Mouse (Mus musculus): Measurements from ENCODE around the gene Zfp385a.

Zfp385a gene

DNA sequence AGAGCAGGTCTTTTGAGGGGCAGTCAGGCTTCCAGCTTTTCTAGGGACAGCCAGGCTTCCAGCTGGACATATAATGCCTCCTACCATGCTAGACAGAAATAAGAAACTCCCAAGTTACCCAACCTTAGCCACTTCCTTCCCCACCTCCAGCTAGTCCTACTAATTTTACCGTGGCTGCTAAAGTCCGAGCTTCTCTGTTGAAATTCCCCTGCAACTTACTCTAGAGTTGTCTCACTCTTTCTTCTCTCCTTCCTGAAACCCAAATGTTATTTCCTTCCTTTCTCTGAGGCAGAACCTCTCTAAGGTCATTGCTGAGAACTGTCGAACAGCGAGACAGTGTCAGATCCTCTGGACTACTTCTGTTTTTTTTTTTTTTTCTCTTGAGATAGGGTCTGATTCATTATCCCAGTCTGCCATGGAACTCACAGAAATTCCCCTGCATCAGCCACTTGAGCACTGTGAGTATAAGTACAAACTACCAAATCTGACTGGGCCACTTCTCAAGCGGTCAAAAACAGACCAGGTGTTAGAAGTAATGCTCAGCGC lies 29.5 kb downstream of the Zfp385a start, which contains the start of gene Gpr84:
Gene Gpr84 (minus strand): TSS at position 248 of the 546 bp plus-strand sequence.
- no peak for DNase-seq (ENCODE audit: inconsistent age in 2 of 2, low spot score in 1 of 2)

DNA sequence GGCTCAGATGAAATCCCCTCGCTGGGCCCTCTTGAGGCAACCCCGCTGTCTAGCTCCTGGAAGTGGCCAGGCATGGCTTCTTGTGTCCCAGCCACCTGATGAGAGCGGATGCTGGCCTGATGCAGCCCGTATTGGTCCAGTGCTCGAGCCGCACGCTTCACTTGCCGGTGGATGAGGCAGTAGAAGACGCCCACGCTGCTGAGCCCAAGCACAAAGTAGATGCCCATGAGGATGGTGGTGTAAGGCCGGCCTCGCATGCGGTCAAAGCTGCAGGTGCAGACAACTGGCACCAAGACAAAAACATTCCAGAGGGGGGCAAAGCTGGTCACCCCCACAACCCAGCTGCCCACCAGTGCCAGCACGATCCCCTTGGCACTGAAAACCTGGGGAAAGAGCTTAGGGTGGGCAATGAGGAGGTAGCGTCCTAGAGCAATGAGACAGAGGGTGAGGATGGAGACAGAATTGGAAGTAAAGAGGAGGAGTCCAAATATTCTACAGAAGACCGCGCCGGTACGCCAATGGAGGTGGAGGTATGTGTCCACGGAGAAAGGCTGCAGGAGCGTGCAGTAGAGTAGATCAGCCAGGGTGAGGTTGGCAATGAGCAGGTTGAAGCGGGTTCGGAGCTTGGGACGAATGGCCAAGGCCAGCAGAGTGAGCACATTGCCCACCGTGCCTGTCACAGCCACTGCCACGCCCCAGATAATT lies 30.9 kb downstream of the Zfp385a start:
- DNase-seq (ENCODE audit: inconsistent age in 2 of 2, low spot score in 1 of 2) = no peak

DNA sequence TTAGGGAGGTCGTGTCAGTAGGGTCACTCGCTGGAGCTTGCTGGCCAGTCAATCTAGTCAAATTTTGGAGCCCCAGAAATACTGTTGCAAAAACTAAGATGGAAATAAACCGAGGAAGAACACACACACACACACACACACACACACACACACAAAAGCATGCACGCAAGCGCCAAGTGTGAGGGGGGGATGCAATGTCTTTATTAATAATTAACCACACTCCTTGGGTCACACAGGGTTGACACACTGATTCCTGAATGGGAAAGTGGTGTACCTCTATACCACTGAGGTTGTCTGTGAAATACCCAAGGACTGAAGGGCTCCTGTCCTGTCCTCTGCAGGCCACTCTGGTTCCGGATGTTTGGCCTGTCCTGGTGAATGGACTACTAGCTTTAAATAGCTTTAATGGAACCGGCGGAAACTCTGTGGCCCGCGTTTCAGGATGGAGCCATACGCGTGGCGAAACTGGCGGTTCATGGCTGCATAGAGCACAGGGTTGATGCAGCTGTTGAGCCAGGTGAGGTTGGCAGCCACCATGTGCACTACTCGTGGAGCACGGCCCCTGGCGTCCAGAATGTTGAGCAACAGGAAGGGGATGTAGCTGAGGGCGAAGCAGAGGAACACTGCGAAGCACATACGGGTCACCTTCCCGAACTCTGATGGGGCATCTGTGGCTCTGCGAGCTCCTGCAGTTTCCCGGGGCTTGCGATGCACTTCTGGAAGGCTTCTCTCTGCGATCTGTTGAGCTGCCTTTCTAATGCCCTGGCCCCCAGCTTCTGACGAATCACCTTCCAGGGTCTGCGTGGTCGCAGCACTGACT lies 31.6 kb downstream of the Zfp385a start:
- no peak for DNase-seq (ENCODE audit: inconsistent age in 2 of 2, low spot score in 1 of 2)

DNA sequence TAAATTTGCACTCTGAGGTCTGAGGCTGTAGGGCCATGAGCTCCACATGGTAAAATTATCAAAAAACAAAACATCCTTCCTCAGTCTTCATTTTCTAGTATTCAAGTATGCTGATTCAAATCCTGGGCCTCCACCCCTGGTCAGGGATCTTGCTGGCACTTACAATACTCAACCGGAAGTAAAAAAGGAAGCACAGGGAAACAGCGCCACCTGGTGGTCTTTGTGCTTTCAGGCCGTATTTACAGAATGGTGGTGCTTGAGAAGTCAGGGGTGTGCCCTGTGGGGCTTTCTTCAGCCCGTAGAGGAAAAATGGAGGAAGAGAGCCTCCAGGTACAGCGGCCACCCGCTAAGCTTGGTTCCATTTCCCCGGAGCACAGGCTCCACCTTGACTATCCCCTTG lies 32.8 kb downstream of the Zfp385a start:
- peak; percentile 91 to 98 for DNase-seq (ENCODE audit: inconsistent age in 2 of 2, low spot score in 1 of 2)

DNA sequence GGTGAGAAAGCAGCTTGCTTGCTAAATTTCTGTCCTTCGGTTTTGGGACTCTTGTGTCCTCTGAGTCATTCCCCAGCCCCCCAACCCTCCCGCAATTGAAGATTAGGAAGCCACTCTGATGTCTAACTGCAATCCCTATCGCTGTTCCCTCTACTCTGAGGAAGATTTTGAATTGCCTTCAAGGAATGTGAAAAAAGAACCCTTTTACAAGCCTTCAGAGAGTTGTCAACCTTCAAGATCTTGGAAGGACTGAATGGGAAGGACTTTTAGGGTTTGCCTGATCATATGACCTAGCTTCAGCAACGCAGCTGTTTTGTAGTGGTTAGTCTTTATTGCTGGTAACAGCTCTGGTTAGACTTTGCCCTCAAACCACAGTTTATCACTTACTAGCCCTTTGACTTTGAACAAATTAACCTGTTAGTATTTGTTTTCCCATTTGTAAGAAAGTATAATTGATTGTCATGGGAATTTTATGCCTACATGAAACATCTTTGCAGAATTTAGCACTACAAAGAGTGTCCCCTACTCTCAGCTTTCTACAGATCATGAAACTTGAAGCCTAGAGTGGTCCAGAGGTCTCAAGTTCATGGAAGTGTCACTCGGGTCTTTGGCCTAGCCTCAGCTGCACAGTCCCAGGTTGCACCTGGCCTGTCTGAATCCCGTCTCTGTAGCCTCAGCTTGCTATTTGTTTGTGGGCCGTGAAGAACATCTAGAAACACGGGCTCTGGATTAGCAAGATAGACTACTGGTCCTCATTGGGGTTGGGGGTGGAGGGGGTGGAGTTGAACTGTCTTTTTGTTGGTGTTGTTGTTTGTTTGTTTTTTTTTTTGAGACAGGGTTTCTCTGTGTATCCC lies 33.9 kb downstream of the Zfp385a start:
- DNase-seq (ENCODE audit: inconsistent age in 2 of 2, low spot score in 1 of 2) = peak in 1 of 2 experiments; percentile 57

DNA sequence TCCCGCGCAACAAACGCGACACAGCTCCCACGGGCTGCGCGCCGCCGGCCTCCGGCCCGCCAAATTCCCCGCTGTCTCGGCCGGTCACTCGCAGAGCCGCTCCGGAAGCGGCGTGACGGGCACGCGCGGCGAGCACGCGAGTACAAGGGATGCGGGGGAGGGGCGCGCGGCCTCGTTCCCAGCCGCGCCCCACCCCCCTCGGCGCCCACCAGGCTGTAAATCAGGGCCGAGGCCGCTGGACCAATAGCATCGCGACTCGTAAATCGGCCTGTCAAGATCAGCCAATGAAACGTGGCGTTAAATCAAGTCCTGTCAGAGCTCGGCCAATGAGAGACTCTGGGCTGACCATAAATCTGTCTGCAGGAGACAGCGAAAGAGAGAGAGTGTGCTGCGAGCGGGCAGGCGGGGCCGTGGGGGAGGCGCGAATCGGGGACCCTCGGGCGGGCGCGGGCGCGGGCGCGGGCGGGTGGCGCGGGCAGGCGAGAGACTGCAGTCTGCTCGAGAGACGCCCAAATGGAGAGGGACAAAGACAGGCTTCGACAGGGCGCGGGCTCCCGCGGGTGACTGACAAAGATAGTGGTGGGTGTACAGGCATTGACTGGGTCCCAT lies 34.7 kb downstream of the Zfp385a start:
- peak; percentile 96 to 99 for DNase-seq (ENCODE audit: inconsistent age in 2 of 2, low spot score in 1 of 2)

DNA sequence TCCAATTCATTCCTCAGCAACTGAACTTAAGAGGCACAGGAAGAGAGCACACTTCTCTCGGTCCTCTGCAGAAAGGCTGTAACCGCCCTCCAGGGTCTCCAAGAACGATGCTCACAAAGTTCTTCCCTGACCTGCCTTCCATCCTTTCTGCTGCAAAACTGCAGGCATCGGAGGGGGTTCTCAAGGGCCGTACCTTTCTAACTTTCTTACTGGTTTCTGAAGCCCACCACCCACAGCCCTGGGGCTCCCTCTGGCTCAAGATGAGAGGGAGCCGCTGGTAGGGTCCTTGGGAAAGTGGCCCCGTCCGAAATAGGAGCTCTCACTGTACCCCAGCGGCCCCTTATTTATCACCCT lies 35.3 kb downstream of the Zfp385a start:
- no peak for DNase-seq (ENCODE audit: inconsistent age in 2 of 2, low spot score in 1 of 2)

DNA sequence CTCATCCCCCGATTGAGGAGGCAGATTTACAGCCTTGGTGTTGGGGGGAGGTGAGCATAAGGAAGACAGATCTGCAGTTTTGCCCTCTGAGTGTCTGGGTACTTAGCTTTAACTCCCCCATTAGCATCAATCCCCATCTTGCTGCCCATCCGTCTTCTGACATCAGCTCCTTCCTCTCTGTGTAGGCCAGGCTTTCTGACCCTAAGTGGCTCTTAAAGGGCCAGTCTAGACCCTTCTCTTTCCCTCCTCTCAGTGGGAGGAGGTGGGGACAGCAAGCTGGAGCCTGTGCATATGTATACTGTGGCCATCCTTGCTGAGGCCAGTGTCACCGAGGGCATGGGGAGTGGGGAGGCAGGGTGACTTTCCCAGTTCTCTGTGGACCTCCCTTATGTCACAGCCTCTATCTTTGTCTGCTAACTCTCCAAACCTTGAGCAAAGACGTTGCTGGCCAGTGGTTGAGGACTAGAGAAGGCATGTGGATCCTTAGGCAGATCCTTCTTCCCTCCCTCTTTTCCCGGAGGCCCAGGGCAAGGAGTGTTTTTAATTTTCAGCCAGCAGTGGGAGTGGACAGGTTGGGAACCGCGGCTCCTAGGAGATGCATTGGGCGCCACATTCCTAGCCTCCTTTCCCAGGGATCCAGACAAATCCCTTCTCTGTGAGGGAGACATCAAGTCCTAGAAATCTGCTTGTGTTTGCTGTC lies 35.8 kb downstream of the Zfp385a start:
- peak in 1 of 2 experiments; percentile 35 for DNase-seq (ENCODE audit: inconsistent age in 2 of 2, low spot score in 1 of 2)

DNA sequence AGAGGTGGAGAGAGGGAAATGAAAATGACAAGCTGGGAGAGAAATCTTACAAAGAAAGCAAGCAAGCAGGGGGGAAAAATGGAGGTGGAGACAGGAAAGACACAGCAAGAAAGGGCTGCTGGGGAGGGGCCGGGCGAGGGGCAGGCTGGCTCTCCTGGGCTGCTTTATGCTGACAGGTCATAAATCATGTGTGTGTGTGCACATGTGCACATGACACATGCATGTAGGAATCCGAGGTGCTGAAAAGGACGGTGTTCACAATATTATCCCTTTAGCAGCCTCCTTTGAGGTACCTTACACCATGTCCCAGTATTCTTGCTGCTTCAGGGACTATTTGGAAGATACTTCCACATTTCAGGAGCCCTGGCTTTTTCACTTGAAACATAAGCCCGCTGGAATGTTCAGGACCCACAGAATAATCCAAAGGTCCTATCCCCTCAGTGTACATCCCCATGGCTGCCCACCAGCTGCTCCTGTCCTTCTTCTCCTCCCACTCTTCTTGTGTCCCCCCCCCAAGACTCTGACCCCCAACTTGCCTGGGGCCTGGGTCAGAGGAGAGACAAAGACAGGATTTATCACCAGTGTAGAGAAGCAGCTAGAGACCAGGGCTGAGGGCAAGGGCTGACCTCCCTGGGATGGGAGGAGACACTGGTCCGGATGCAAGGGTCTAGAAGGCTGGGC lies 37.4 kb downstream of the Zfp385a start:
- DNase-seq (ENCODE audit: inconsistent age in 2 of 2, low spot score in 1 of 2) = no peak

DNA sequence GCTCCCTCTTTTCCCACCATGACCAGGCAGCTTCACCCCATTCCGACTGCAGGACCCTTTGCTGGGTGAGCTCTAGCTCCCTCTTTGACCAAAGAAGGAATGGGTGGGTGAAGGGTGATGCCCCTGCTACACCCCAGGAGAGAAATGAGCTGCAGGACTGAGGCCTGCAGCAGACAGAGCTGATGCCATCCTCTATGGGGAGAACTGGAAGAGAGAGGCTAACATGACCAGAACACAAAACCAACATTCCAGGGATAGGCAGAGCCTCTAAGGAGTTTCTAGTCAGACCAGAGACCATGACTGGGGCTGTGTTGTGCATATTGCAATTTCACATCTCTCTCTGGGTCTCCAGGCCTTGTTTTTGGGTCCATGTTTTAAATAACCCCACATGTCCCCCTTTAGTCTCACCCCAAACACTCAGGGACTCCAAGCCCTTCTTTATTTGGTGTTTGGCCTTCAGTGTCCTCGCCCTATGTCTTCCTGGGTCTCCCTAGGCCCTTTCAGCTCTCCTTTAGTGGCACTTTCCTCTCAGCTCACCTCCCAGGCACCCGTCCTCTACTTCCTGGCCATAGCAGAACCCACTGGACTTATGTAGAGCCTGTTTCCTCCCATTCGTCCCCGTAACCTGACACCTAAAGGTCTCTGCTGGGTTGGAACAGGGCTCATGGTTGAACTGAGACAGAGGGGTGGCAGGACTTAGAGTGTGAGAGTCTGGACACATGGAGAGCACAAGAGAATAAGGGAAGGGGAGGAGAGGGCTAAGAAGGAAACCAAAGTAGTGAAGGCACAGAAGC lies 38.1 kb downstream of the Zfp385a start:
- no peak for DNase-seq (ENCODE audit: inconsistent age in 2 of 2, low spot score in 1 of 2)

DNA sequence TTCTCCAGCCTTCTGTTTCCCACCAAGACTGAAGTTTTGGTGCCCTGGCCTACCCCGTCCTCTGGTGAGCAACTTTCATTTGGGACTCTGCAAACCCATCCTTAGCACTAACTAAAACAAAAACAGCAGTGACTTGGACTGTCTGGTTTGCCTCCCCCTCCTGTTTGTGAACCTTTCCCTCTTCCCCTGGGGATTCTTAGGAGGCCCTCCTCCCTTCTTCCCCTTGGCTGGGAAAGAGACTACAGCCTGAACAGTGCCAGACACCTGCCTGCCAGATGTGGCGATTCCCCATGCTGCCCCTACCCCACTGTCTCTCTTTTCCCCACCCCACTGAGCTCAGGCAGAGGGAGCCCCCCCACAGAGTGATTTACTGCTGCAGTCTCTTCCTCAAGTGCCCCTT lies 38.8 kb downstream of the Zfp385a start:
- no peak for DNase-seq (ENCODE audit: inconsistent age in 2 of 2, low spot score in 1 of 2)

DNA sequence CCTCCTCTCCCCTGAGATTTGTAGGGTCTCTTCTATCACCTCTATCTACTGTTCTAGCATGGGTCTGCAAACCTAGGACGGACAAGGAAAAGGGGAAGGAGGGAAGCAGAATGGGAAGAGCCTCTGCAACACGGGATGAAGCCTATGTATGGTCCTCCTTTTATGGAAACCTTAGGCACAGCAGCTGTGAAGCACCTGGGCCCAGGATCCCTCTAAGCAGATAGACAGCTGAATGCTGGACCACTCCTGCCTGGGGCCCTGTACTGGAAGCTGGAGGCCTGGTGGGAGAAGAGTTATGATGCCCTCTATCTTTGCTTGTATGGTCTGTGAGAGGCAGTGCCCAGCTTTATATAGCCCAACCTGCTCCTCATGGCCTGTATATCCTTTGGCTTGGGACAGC lies 39.3 kb downstream of the Zfp385a start:
- DNase-seq (ENCODE audit: inconsistent age in 2 of 2, low spot score in 1 of 2) = no peak

DNA sequence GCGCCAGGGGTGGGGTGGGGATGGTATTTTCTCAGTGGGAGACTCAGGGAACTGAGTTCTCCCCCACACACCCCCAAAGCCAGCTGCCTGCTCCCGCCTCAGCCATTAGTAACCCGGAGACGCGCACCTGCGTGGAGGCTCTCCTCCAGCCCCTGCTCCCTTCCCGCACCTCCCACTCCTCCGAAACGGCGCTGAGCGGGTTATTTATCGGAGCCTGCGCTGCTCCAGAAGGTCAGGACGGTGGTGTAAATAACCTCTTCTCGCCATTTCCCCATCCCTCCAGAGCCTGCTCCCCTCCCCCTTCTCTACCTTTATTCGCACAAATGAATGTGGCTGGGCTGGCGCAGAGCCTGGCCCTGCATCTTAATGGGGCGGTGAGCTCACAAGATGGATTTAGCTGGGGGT lies 39.8 kb downstream of the Zfp385a start:
- DNase-seq (ENCODE audit: inconsistent age in 2 of 2, low spot score in 1 of 2) = no peak

DNA sequence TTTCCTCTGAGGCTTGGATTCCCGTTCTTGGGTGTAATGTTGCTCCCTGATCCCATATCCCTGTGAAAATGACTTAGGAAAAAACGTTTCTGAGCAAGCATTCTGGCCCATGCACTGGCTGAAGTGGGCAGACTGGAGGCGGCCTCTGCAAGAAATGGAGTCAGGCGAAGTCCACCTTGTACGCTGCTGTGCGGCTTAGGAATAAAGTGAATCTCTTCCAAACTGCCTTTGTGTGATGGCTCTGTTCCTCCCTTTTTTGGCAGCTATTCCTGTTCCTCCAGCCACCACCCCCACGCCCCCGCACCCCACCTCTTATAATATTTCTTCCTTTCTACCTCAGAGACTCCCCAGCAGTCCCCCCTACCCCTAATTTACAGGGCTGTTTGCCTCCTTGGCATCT lies 40.2 kb downstream of the Zfp385a start:
- no peak for DNase-seq (ENCODE audit: inconsistent age in 2 of 2, low spot score in 1 of 2)

DNA sequence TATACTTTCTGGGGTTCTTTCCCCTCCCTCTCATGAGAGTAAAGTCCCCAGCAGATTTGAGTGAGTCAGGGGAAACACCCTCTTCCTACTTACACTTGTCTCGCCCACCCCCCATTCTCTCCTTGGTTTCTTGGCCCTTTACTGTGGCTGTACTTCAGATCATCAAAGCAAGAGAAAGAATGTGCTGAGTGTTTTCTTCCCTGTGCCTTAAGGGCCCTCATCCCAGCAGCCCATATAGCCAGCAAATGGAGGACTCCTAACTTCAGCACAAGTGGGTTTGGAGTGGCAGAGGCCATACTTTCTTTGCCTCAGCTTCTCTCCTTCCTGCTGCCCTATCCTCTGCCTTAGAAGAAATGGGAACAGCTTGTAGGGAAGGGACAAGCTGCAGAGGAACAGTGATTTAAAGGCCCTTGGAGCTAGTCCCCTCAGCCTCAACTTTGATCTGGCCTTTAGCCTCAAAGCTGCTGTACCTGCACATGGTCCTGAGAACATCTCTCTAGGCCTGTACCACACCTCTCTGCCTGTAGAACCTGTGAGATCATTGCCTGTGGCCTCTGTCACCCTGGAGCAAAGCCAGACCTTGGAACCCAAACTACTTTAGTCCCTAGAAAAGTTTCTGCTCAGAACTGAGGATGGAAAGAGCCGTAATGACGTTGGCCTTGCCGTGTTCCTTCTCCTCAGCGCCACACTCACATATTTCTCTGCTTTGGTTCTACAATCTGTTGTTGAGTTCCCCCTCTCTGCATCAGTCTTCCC lies 40.9 kb downstream of the Zfp385a start:
- DNase-seq (ENCODE audit: inconsistent age in 2 of 2, low spot score in 1 of 2) = peak; percentile 39 to 74

DNA sequence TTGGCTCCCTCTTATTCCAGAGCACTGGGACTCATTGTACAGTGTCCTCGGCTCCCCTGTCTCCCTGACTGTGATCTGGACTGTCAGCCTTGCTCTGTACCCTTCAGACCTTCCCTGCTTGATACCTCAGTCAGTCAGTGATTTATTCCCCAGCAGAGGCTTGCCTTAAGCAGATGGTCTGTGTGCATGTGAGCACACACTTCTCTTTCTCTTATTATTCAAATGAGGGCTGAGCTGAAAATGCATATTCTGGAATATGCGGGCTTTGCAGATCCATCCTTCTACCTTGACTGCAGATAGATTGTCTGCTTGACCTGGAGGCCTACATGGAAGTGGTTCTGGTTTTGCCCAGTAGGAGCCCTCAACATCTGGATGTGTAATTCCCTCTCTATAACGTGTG lies 41.9 kb downstream of the Zfp385a start:
- DNase-seq (ENCODE audit: inconsistent age in 2 of 2, low spot score in 1 of 2) = no peak

DNA sequence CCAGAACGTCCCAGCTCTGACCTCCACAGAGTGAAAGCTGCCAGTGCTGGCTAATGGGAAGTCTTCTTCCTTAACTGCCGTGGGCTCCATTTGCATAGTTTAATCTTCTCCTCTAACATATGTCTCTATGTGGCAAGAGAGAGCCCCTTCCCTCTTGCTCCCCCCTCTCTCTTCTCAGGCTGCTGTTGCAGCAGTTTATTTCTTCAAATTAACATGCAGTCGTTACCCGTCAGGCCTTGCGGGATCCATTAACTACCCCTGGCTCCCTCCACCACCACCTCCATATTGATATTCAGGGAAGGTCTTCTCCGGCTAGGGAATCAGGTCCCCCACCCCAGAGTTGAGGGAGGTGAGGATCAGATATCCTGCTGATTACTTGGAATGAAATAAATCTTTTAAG lies 42.6 kb downstream of the Zfp385a start:
- no peak for DNase-seq (ENCODE audit: inconsistent age in 2 of 2, low spot score in 1 of 2)

DNA sequence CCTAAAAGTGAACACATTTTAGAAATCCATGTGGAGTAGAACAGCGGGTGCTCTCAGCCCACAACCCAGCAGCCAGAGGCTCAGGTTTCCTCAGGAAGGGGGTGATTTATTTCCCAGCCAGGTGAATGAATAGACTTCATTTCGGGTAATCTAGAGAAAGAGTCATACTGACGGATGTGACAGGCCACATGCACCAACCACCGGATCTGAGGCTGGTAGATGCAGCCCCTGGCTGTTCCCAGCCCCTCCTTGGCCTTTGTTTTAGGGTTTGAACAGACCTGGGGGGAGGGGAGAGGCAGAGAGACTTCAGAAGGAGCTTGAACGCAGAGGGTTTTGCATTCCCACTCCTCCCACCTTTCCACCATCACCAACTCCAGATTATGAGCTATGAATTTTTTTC lies 44.0 kb downstream of the Zfp385a start:
- DNase-seq (ENCODE audit: inconsistent age in 2 of 2, low spot score in 1 of 2) = no peak
